Mouse (Mus musculus) adipose tissue, adult 10 weeks (tissue): ENCODE measurements around the gene Scaf8. TPM values are rescaled to one million over a fixed set of nuclear protein-coding genes. Genes with fewer than 3 reads are reported as not detected.

Source experiments
- polyA plus RNA-seq: library from polyadenylated mRNA; stranded (reverse); fragments of 350-450 nt; fragmentation: Illumina TruSeq; extraction: RNeasy Lipid Tissue Mini Kit (QIAGEN cat#74804); gene quantifications from one replicate; pipeline ENCODE4 v1.2.3, GENCODE M21; 2014; ENCODE audit warnings: low read depth, low replicate concordance

Scaf8 gene
- 23.4 TPM for polyA plus RNA-seq

DNA sequence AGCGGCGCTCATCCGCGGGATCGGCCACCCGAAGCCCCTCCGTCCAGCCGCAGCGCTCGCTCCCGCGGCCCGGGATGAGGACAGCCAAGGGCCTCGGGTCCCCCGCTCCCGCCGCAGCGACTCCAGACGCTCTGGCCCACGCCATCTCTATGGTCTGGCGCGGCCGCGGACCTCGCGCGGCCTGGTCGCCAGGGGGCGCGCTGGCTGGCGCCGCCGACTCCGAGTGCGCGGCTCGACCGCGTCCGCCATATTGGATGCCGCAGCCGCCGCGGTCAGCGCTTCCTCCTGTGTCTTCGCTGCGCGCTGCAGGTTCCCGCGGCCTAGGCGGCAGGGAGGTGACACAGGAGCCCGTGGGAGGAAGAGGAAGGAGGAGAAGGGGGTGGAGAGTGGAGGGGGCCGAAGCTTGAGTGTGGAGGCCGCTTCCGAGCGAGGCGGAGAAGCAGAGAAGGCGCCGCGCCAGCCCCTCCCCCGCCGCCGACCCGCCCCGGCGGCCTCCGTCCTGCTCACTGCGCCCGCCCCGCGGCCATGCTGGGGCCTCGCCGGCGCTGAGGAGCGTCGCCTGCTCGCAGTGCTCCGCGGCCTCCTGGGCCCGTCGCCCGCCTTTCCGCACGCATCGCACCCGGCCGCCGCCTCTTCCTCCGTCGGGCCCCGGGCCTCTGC is at the start of gene Scaf8:
Gene Scaf8 (plus strand): TSS at position 253 of the 660 bp plus-strand sequence.

Other genes starting within 250 kb of the Scaf8 start
- 0.91 TPM for gene Tiam2, start 211.6 kb downstream of the Scaf8 start, polyA plus RNA-seq